Mouse (Mus musculus): Measurements from ENCODE around the gene S1pr5. TPM values are rescaled to one million over a fixed set of nuclear protein-coding genes. Genes with fewer than 3 reads are reported as not detected.

The S1pr5 gene
- total and polyA plus RNA-seq, 3 experiments, result 0.04 to 0.08 TPM; not detected in 1

DNA sequence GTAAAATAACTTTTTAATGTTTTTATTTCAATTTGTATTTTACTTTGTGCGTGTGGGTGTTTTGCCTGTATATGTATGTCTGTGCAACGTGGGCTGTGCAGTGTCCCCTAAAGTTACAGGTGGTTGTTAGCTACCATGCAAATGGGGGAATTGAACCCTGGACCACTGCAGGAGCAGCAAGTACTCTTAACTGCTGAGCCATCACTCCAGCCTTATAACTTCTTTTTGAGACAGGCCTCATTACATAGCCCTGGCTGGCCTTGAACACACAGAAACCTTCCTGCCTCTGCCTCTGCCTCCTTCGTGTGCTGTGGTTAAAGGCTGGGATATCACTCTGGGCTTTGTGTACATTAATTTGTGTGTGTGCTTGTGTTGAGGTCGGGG, 8.8 kb downstream of the S1pr5 start:
- Histone ChIP-seq H3K79me2 (ENCODE audit: control insufficient read depth, insufficient read depth, low read length, poor library complexity) (peaks cover 43% of the 10 kb centered on the region), H3K27me3 (ENCODE audit: control insufficient read depth in 1 of 2, insufficient read depth in 2 of 2, low read length in 2 of 2) (no peaks in the 10 kb centered on the region), H3K9ac (ENCODE audit: control insufficient read depth, low read depth, low read length, poor library complexity, severe bottlenecking) (peak overlapping the region; percentile 81), H3K36me3 (ENCODE audit: control insufficient read depth in 1 of 2, insufficient read depth in 2 of 2, low read length in 2 of 2) (peaks cover 15 to 22% of the 10 kb centered on the region in 2 experiments), H3K4me1 (ENCODE audit: control insufficient read depth in 1 of 2, insufficient read depth in 2 of 2, low read length in 2 of 2) (peaks cover 12 to 30% of the 10 kb centered on the region in 2 experiments; a peak in 3 of 4 replicates), H3K27ac (ENCODE audit: control insufficient read depth, low read depth, low read length) (peak overlapping the region; percentile 86), H3K9me3 (replicated peaks; ENCODE audit: insufficient read depth, low read length) (no peaks in the 10 kb centered on the region), H3K4me3 (ENCODE audit: control insufficient read depth in 1 of 2, insufficient read depth in 1 of 2, low read depth in 2 of 2, low read length in 2 of 2) (peak overlapping the region; percentile 79 to 96)
- TF ChIP-seq POLR2AphosphoS5 (IDR thresholded peaks at IDR 0.05; ENCODE audit: borderline replicate concordance, low read depth, low read length) (0 out of 2 replicates have a peak, but pooled peaks have one; percentile 2), CHD1 (IDR thresholded peaks at IDR 0.05; ENCODE audit: low read depth, low read length) (no peak), UBTF (IDR thresholded peaks at IDR 0.05; ENCODE audit: borderline replicate concordance, insufficient read depth, low read depth, low read length) (0 out of 2 replicates have a peak, but pooled peaks have one; percentile 4), MYB (IDR thresholded peaks at IDR 0.05; ENCODE audit: low read depth, low read length) (no peak)
- DNase-seq (ENCODE audit: low read depth, low spot score), result peak; percentile 88

DNA sequence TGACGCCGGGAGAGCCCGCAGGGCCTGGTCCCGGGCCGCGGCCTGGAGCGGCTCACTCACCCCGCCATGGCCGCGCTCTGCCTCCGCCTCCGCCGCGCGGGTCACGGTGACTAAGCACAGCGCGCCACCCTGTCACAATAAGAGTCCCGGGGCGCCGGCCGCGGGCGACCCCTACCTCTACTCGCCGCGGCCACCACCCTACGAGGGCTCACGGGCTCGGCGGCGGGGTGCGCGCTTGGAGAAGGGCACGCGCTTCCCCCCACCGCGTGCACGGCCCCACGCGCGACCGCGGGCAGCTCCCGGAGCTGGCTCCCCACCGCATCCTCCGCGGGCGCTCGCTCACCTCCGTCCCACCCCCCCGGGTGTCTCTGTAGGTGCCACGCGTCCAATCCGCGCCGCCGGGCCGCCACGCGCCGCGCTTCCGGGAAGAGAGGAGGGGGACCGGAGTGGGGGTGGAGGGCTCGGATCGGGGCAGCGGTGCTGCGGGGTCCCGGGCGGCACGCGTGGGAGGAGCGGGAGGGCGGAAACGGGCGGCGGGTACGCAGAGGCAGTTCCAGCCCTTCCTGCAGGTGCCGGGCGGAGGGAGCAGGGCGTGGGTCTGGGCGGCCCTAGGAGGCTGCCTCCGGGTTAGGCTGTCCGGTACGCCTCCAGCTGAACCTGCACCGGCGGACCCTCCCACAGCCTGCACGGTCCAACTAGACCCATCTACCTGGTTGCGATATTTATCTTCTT, 9.3 kb downstream of the S1pr5 start, which contains the start of gene Keap1:
Gene Keap1 (minus strand): TSS at position 629 of the 732 bp plus-strand sequence.
- H3K27ac ChIP-seq (ENCODE audit: control insufficient read depth, low read depth, low read length), result peak within 1 kb of the TSS; percentile 86
- H3K27me3 ChIP-seq (ENCODE audit: control insufficient read depth in 1 of 2, insufficient read depth in 2 of 2, low read length in 2 of 2), result no peaks in the 10 kb centered on the region
- peak; percentile 92 for DNase-seq (ENCODE audit: low read depth, low spot score)
- H3K79me2 ChIP-seq (ENCODE audit: control insufficient read depth, insufficient read depth, low read length, poor library complexity), result peaks cover 44% of the 10 kb centered on the region
- H3K4me1 ChIP-seq (ENCODE audit: control insufficient read depth in 1 of 2, insufficient read depth in 2 of 2, low read length in 2 of 2), result peaks cover 12 to 30% of the 10 kb centered on the region in 2 experiments; a peak in 3 of 4 replicates
- H3K9me3 ChIP-seq (replicated peaks; ENCODE audit: insufficient read depth, low read length), result no peaks in the 10 kb centered on the region
- H3K36me3 ChIP-seq (ENCODE audit: control insufficient read depth in 1 of 2, insufficient read depth in 2 of 2, low read length in 2 of 2), result peaks cover 20 to 22% of the 10 kb centered on the region in 2 experiments
- peak within 1 kb of the TSS; percentile 81 for H3K9ac ChIP-seq (ENCODE audit: control insufficient read depth, low read depth, low read length, poor library complexity, severe bottlenecking)
- H3K4me3 ChIP-seq (ENCODE audit: control insufficient read depth in 1 of 2, insufficient read depth in 1 of 2, low read depth in 2 of 2, low read length in 2 of 2), result peak within 1 kb of the TSS; percentile 79 to 96
- no peak for TF ChIP-seq ZC3H11A (IDR thresholded peaks at IDR 0.05; ENCODE audit: low read depth, low read length)
- TF ChIP-seq TCF12 (IDR thresholded peaks at IDR 0.05; ENCODE audit: low read depth, low read length), result peak; percentile 60
- TF ChIP-seq UBTF (IDR thresholded peaks at IDR 0.05; ENCODE audit: borderline replicate concordance, insufficient read depth, low read depth, low read length), result peak; percentile 99
- peak; percentile 91 for TF ChIP-seq MXI1 (IDR thresholded peaks at IDR 0.05; ENCODE audit: low read depth, low read length)
- peak; percentile 98 for TF ChIP-seq MAZ (IDR thresholded peaks at IDR 0.05; ENCODE audit: low read depth, low read length)
- peak; percentile 72 for TF ChIP-seq POLR2AphosphoS2 (IDR thresholded peaks at IDR 0.05; ENCODE audit: low read length)
- no peak for TF ChIP-seq ZKSCAN1 (IDR thresholded peaks at IDR 0.05; ENCODE audit: low read depth, low read length)
- TF ChIP-seq POLR2A (IDR thresholded peaks at IDR 0.05; ENCODE audit: control insufficient read depth in 1 of 2, insufficient read depth in 1 of 2, low read depth in 1 of 2, low read length in 2 of 2, poor library complexity in 1 of 2), result peak in 1 of 2 experiments; percentile 84; a peak in 2 of 4 replicates
- peak; percentile 80; the same call in 1 of the 2 replicates for TF ChIP-seq MYC (IDR thresholded peaks at IDR 0.05; ENCODE audit: low read depth, low read length)
- peak; percentile 46; the same call in 1 of the 2 replicates for TF ChIP-seq BHLHE40 (IDR thresholded peaks at IDR 0.05; ENCODE audit: borderline replicate concordance, low read depth, low read length)
- peak in 1 of 3 experiments; percentile 10; a peak in 1 of 6 replicates for TF ChIP-seq CTCF (IDR thresholded peaks at IDR 0.05 in 2 of 3, conservative IDR thresholded peaks at IDR 0.05 in 1 of 3; ENCODE audit: control insufficient read depth in 1 of 3, insufficient read depth in 1 of 3, low read depth in 2 of 3, low read length in 3 of 3, poor library complexity in 1 of 3, severe bottlenecking in 1 of 3)
- TF ChIP-seq NRF1 (IDR thresholded peaks at IDR 0.05; ENCODE audit: insufficient read depth, low read depth, low read length, poor library complexity, severe bottlenecking), result 0 out of 2 replicates have a peak, but pooled peaks have one; percentile 18
- peak; percentile 94 for TF ChIP-seq ELF1 (IDR thresholded peaks at IDR 0.05; ENCODE audit: low read depth, low read length)
- no peak for TF ChIP-seq TAL1 (IDR thresholded peaks at IDR 0.05; ENCODE audit: low read length)
- peak; percentile 55 for TF ChIP-seq MAX (IDR thresholded peaks at IDR 0.05; ENCODE audit: low read length)
- TF ChIP-seq SMC3 (IDR thresholded peaks at IDR 0.05; ENCODE audit: low read depth, low read length), result no peak
- peak; percentile 85 for TF ChIP-seq HCFC1 (IDR thresholded peaks at IDR 0.05; ENCODE audit: low read depth, low read length)
- no peak; the same call in 1 of the 2 replicates for TF ChIP-seq USF1 (IDR thresholded peaks at IDR 0.05; ENCODE audit: low read depth, low read length)
- no peak; the same call in 1 of the 2 replicates for TF ChIP-seq KAT2A (conservative IDR thresholded peaks at IDR 0.05; ENCODE audit: low read depth, low read length)
- TF ChIP-seq USF2 (IDR thresholded peaks at IDR 0.05; ENCODE audit: borderline replicate concordance in 1 of 2, insufficient read depth in 1 of 2, low read depth in 1 of 2, low read length in 2 of 2), result no peak
- 0 out of 2 replicates have a peak, but pooled peaks have one; percentile 13 for TF ChIP-seq E2F4 (IDR thresholded peaks at IDR 0.05; ENCODE audit: borderline replicate concordance, low read depth, low read length)
- peak; percentile 86 for TF ChIP-seq MAFK (IDR thresholded peaks at IDR 0.05; ENCODE audit: borderline replicate concordance, low read depth, low read length)
- peak; percentile 86 for TF ChIP-seq SIN3A (IDR thresholded peaks at IDR 0.05; ENCODE audit: low read length)
- TF ChIP-seq TBP (IDR thresholded peaks at IDR 0.05; ENCODE audit: low read depth, low read length), result peak; percentile 63
- TF ChIP-seq CHD1 (IDR thresholded peaks at IDR 0.05; ENCODE audit: low read depth, low read length), result no peak
- TF ChIP-seq RCOR1 (IDR thresholded peaks at IDR 0.05; ENCODE audit: low read depth, low read length), result peak; percentile 16; the same call in 1 of the 2 replicates
- TF ChIP-seq RAD21 (IDR thresholded peaks at IDR 0.05; ENCODE audit: low read depth, low read length), result no peak

Measured in MEL (cell line).